8 mouse cellular contexts compared by ENCODE assay signal in the genomic region with DNA sequence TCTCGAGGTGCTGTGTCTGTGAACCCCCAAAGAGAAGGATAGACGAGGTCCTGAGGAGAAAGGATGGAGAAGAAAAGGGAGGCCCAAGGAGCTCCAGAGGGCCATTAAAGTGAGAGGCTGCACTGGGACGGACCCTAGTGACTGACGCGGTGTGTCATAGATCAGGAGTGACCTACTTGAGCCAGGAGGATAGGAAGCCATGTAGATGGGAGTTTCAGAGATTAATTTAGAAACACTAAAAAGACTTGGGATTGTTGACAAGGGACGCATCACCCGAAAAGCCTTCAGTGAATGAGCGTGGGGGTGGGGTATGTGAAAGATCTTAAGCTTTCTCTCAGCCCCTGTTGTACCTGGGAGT. TPM values are rescaled to one million over a fixed set of nuclear protein-coding genes. Genes with fewer than 3 reads are reported as not detected.
DNase-seq lines count a peak whose midpoint lies in the region; ATAC-seq lines count a peak whose summit lies in the region.

No protein-coding gene starts in this region.

- peak overlapping the region; percentile 93 for H3K27ac ChIP-seq in lung, embryonic 16.5 days (ENCODE audit: low read length)
- peak overlapping the region; percentile 85 for H3K27ac ChIP-seq in intestine, embryonic 16.5 days (ENCODE audit: low read length)
- peak overlapping the region; percentile 87 for H3K27ac ChIP-seq in neural tube, embryonic 14.5 days (ENCODE audit: low read depth, low read length)

- H3K4me2 ChIP-seq in lung, embryonic 16.5 days (ENCODE audit: low read depth, low read length) = peak overlapping the region; percentile 96
- peak overlapping the region; percentile 99 for H3K4me2 ChIP-seq in intestine, embryonic 16.5 days (ENCODE audit: low read depth, low read length)
- H3K4me2 ChIP-seq in neural tube, embryonic 14.5 days (ENCODE audit: low read depth, low read length) = peak overlapping the region; percentile 98

- ATAC-seq in lung, embryonic 16.5 days (ENCODE audit: low read depth) = peak; percentile 51
- peak; percentile 17; the same call in 1 of the 2 replicates for ATAC-seq in erythroid progenitor cell, adult 5-6 weeks (replicated peaks; ENCODE audit: low FRiP score, poor library complexity, severe bottlenecking)
- ATAC-seq in intestine, embryonic 16.5 days = peak; percentile 66
- ATAC-seq in neural tube, embryonic 14.5 days (ENCODE audit: low read depth) = no peak; the same call in none of the 2 replicates

- intact Hi-C loops in gastrocnemius, postnatal 36 days (cut with DNase I) = no loop called here

- H3K36me3 ChIP-seq in lung, embryonic 16.5 days (ENCODE audit: control insufficient read depth, insufficient read depth, low read length) = no peaks in the 10 kb centered on the region
- H3K36me3 ChIP-seq in intestine, embryonic 16.5 days (ENCODE audit: control insufficient read depth, insufficient read depth, low read length) = no peaks in the 10 kb centered on the region
- no peaks in the 10 kb centered on the region for H3K36me3 ChIP-seq in neural tube, embryonic 14.5 days (ENCODE audit: control insufficient read depth, insufficient read depth, low read length)

- no peak for DNase-seq in lung, postnatal 10 days
- no peak for DNase-seq in gastrocnemius, postnatal 36 days
- DNase-seq in adrenal gland, postnatal 25 days = no peak
- no peak for DNase-seq in embryo, embryonic 10.5 days (ENCODE audit: low spot score)

- H3K4me1 ChIP-seq in lung, embryonic 16.5 days (replicated peaks; ENCODE audit: control insufficient read depth, insufficient read depth, low read length) = peaks cover 13% of the 10 kb centered on the region
- H3K4me1 ChIP-seq in intestine, embryonic 16.5 days (ENCODE audit: control insufficient read depth, insufficient read depth, low read length) = 0 out of 2 replicates have a peak, but pooled peaks cover 11% of the 10 kb centered on the region
- no peaks in the 10 kb centered on the region for H3K4me1 ChIP-seq in neural tube, embryonic 14.5 days (ENCODE audit: control insufficient read depth, insufficient read depth, low read length)

- no peaks in the 10 kb centered on the region for H3K9me3 ChIP-seq in lung, embryonic 16.5 days (ENCODE audit: control insufficient read depth, low read length)
- H3K9me3 ChIP-seq in intestine, embryonic 16.5 days (ENCODE audit: control insufficient read depth, low read length) = no peaks in the 10 kb centered on the region
- H3K9me3 ChIP-seq in neural tube, embryonic 14.5 days (ENCODE audit: control insufficient read depth, low read length) = no peaks in the 10 kb centered on the region

- 12% methylated on average over 8 of the region's 8 CpGs for WGBS in lung, embryonic 16.5 days
- WGBS in intestine, embryonic 16.5 days = 29% methylated on average over 8 of the region's 8 CpGs
- 30% methylated on average over 8 of the region's 8 CpGs for WGBS in neural tube, embryonic 14.5 days

- H3K27me3 ChIP-seq in lung, embryonic 16.5 days (ENCODE audit: control insufficient read depth, insufficient read depth, low read depth, low read length) = no peaks in the 10 kb centered on the region
- H3K27me3 ChIP-seq in intestine, embryonic 16.5 days (replicated peaks; ENCODE audit: control insufficient read depth, insufficient read depth, low read length) = no peaks in the 10 kb centered on the region
- H3K27me3 ChIP-seq in neural tube, embryonic 14.5 days (ENCODE audit: control insufficient read depth, insufficient read depth, low read length) = no peaks in the 10 kb centered on the region

- peak overlapping the region; percentile 84 for H3K4me3 ChIP-seq in lung, embryonic 16.5 days (ENCODE audit: low read length)
- H3K4me3 ChIP-seq in intestine, embryonic 16.5 days (ENCODE audit: low read length) = peak overlapping the region; percentile 78
- peak overlapping the region; percentile 63 for H3K4me3 ChIP-seq in neural tube, embryonic 14.5 days (ENCODE audit: low read depth, low read length)

- peak overlapping the region; percentile 88 for H3K9ac ChIP-seq in lung, embryonic 16.5 days (ENCODE audit: low read length)
- H3K9ac ChIP-seq in intestine, embryonic 16.5 days (ENCODE audit: low read depth, low read length) = peak overlapping the region; percentile 84
- peak overlapping the region; percentile 90 for H3K9ac ChIP-seq in neural tube, embryonic 14.5 days (replicated peaks; ENCODE audit: low read depth, low read length)

RNA-seq across cellular contexts. Expression of a gene that starts 0.8 kb away (rescaled TPM):
- 15.2 and 17.2 TPM in 2 replicates for polyA plus RNA-seq in lung, embryonic 16.5 days (2015; fragmentation: Nextera tagmentation; extraction: Ambion mirVana)
- 23.8 and 28.5 TPM in 2 replicates for total RNA-seq in erythroid progenitor cell, adult 5-6 weeks (2015; ENCODE audit: low replicate concordance)
- 3.0 and 7.9 TPM in 2 replicates for total RNA-seq in erythroid progenitor cell, adult 5-6 weeks (2017; ENCODE audit: low replicate concordance)
- 11.2 and 11.4 TPM in 2 replicates for polyA plus RNA-seq in intestine, embryonic 16.5 days (2015; fragmentation: Nextera tagmentation; extraction: Ambion mirVana)
- polyA plus RNA-seq in neural tube, embryonic 14.5 days (2014; fragmentation: Nextera tagmentation; extraction: Ambion mirVana) = 10.3 and 11.3 TPM in 2 replicates
- 1 to 10 TPM; 3.4 to 3.5 TPM for total RNA-seq in gastrocnemius, postnatal 36 days (2021)
- total RNA-seq in adrenal gland, postnatal 25 days (2021) = 37.8 and 41.9 TPM in 2 replicates
